Mouse (Mus musculus) small intestine, adult 2 months (tissue): ENCODE results near the gene Ttn.

ENCODE experiments used
- CTCF ChIP-seq: fragments of 200-500 bp; IDR thresholded peaks from 2 replicates; pipeline ENCODE4 v1.5.1; 2012; ENCODE audit warnings: low read depth, mild to moderate bottlenecking, control low read depth, inconsistent platforms, low read length, moderate library complexity, mixed read lengths; ENCODE audit not compliant: insufficient replicate concordance, insufficient read length; ENCODE audit errors: extremely low read depth
- POLR2A ChIP-seq: fragments of 200-500 bp; IDR thresholded peaks from 2 replicates; pipeline ENCODE4 v1.6.1; 2012; ENCODE audit warnings: low read depth, mild to moderate bottlenecking, control low read depth, inconsistent platforms, low read length, moderate library complexity

- TF ChIP-seq POLR2A (no peak), CTCF (no peak)
Measured at GRCm38 (mm10) chr2:76903351-76903750, 79.0 kb downstream of the Ttn start.
